Mouse (Mus musculus) G1E (cell line): ENCODE results near the gene Grb2.

Source experiments
- CTCF ChIP-seq: IDR thresholded peaks from 2 replicates; pipeline ENCODE4 v1.5.1; 2012; ENCODE audit warnings: low read depth, low read length, inconsistent platforms, mixed read lengths
- GATA1 ChIP-seq: IDR thresholded peaks from 2 replicates; pipeline ENCODE4 v1.6.1; 2012; ENCODE audit warnings: borderline replicate concordance, low read length, inconsistent platforms, mixed read lengths
- GATA2 ChIP-seq: IDR thresholded peaks from 2 replicates; pipeline ENCODE4 v1.6.1; 2012; ENCODE audit warnings: low read depth, low read length, inconsistent platforms, borderline replicate concordance

DNA sequence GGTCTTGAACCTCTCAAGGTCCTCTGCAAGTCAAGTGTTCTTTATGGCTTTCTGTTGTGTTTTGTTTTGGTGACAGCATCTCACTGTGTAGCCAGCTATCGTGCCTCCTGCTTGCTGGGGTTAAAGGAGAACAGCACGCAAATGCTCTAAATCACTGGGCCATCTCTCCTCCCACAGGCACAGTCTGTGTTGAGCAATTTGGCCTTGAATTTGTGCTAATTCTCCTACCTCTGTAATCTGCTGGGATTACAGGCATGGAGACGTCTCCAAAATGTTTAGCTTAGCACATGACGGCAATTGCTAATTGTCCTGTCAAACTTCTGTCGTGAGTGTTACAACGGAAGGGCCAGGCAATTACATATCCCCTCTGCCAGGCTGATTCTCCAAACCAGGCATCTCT is 97.2 kb downstream of the Grb2 start:
- TF ChIP-seq CTCF (no peak), GATA2 (no peak), GATA1 (no peak)
